Mouse (Mus musculus) ES-E14 (cell line): ENCODE results near the gene Abl1.

Source experiments
- CHD2 ChIP-seq: IDR thresholded peaks from 2 replicates; pipeline ENCODE4 v1.6.1; 2014; ENCODE audit warnings: mild to moderate bottlenecking, low read depth, low read length, inconsistent platforms
- HCFC1 ChIP-seq: IDR thresholded peaks from 2 replicates; pipeline ENCODE4 v1.6.1; 2012; ENCODE audit warnings: low read length, inconsistent platforms, borderline replicate concordance; ENCODE audit not compliant: insufficient read depth
- ZC3H11A ChIP-seq: IDR thresholded peaks from 2 replicates; pipeline ENCODE4 v1.6.1; 2012; ENCODE audit warnings: low read depth, mild to moderate bottlenecking, inconsistent platforms, low read length, borderline replicate concordance

GRCm38 (mm10) chr2:31828311-31828825 is 140.2 kb downstream of the Abl1 start:
- TF ChIP-seq CHD2 = no peak
- no peak for TF ChIP-seq ZC3H11A
- TF ChIP-seq HCFC1 = no peak
